Mouse (Mus musculus) heart, postnatal 36 days (tissue): ENCODE results near the gene Btnl1. TPM values are rescaled to one million over a fixed set of nuclear protein-coding genes. Genes with fewer than 3 reads are reported as not detected.

ENCODE experiments used
- DNase-seq, 2 experiments: peaks; one replicate each; pipeline ENCODE4 v3.0.0; 2021 to 2022
- intact Hi-C: fragments of 180-260 bp; cut with DNase I; formaldehyde crosslinking; loops from one replicate; pipeline ENCODE4 v1.15.1; 2025
- total RNA-seq, 2 experiments: library from RNA; stranded (reverse); gene quantifications; 2 replicates each; pipeline ENCODE4 v1.2.3; 2021

Btnl1 gene
- total RNA-seq, 2 experiments from 2014 or later: not detected

GRCm38 (mm10) chr17:34381876-34382275, 4.9 kb downstream of the Btnl1 start:
- intact Hi-C loops: no loop called here
- no peak for DNase-seq

- intact Hi-C loops: no loop called here
- peak in 1 of 2 experiments; percentile 23 for DNase-seq
These were observed 6.3 kb downstream of the Btnl1 start for GRCm38 (mm10) chr17:34383212-34383611.

GRCm38 (mm10) chr17:34384699-34385098, 7.8 kb downstream of the Btnl1 start:
- intact Hi-C loops: no loop called here
- no peak for DNase-seq

GRCm38 (mm10) chr17:34386656-34387055, 9.7 kb downstream of the Btnl1 start:
- no peak for DNase-seq
- intact Hi-C loops: no loop called here

GRCm38 (mm10) chr17:34388513-34388912, 11.6 kb downstream of the Btnl1 start:
- intact Hi-C loops: loop anchor here (2.0 kb wide), 1 partner anchor 22 kb away; no protein-coding TSS in a partner anchor
- DNase-seq: peak in 1 of 2 experiments; percentile 41

- no peak for DNase-seq
- intact Hi-C loops: no loop called here
These were observed 14.6 kb downstream of the Btnl1 start for GRCm38 (mm10) chr17:34391507-34391906.

- intact Hi-C loops: no loop called here
- peak; percentile 15 to 38 for DNase-seq
These were observed 15.4 kb downstream of the Btnl1 start for GRCm38 (mm10) chr17:34392321-34392720.

GRCm38 (mm10) chr17:34397357-34397756, 20.4 kb downstream of the Btnl1 start:
- DNase-seq: no peak
- intact Hi-C loops: no loop called here

- intact Hi-C loops: no loop called here
- peak; percentile 42 to 44 for DNase-seq
These were observed 21.3 kb downstream of the Btnl1 start for GRCm38 (mm10) chr17:34398058-34398710.

- intact Hi-C loops: no loop called here
- peak; percentile 75 for DNase-seq
These were observed 21.9 kb downstream of the Btnl1 start, which contains the start of gene BC051142 for GRCm38 (mm10) chr17:34398711-34399393. Gene BC051142, plus strand, starts transcription at chr17:34398820.

- no peak for DNase-seq
These were observed 22.4 kb downstream of the Btnl1 start for GRCm38 (mm10) chr17:34399394-34399715.

GRCm38 (mm10) chr17:34411117-34411516, 34.2 kb downstream of the Btnl1 start:
- peak; percentile 50 to 56 for DNase-seq
- intact Hi-C loops: loop anchor here (2.0 kb wide), 1 partner anchor 22 kb away; no protein-coding TSS in a partner anchor

More at GRCm38 (mm10) chr17:34399394-34399715, 22.4 kb downstream of the Btnl1 start:
- intact Hi-C loops: no loop called here

- no peak for DNase-seq
- intact Hi-C loops: no loop called here
These were observed 43.1 kb downstream of the Btnl1 start for GRCm38 (mm10) chr17:34420014-34420413.

GRCm38 (mm10) chr17:34427597-34427996, 50.7 kb downstream of the Btnl1 start:
- intact Hi-C loops: no loop called here

More at GRCm38 (mm10) chr17:34427597-34427996, 50.7 kb downstream of the Btnl1 start:
- DNase-seq: no peak

Other genes with a start within 250 kb of the Btnl1 start
- gene H2-DMb2, start 233.8 kb upstream of the Btnl1 start, total RNA-seq: 1 to 10 TPM; 1.3 to 1.7 TPM
- 1 to 10 TPM; 1.5 to 2.9 TPM for gene H2-DMb1, start 224.1 kb upstream of the Btnl1 start, total RNA-seq
- gene Tap1, start 189.6 kb upstream of the Btnl1 start, total RNA-seq: 1 to 10 TPM; 4.1 to 7.0 TPM
- gene Psmb9, start 189.4 kb upstream of the Btnl1 start, total RNA-seq: 10 to 100 TPM in 1 of 2 experiments, 1 to 10 TPM in 1; 7.5 to 10.6 TPM
- 10 to 100 TPM; 11.4 to 15.1 TPM for gene Psmb8, start 179.4 kb upstream of the Btnl1 start, total RNA-seq
- gene Tap2, start 173.6 kb upstream of the Btnl1 start, total RNA-seq: 10 to 100 TPM; 23.6 to 24.6 TPM
- under 1 TPM; 0.83 to 0.84 TPM for gene H2-Ob, start 138.2 kb upstream of the Btnl1 start, total RNA-seq
- 10 to 100 TPM; 14.8 to 32.7 TPM for gene H2-Ab1, start 119.4 kb upstream of the Btnl1 start, total RNA-seq
- 10 to 100 TPM; 21.8 to 44.6 TPM for gene H2-Aa, start 89.3 kb upstream of the Btnl1 start, total RNA-seq
- gene H2-Eb1, start 71.3 kb upstream of the Btnl1 start, total RNA-seq: 10 to 100 TPM; 20.6 to 43.5 TPM
- gene H2-Eb2, start 51.5 kb upstream of the Btnl1 start, total RNA-seq: not detected
- gene Btnl2, start 22.3 kb upstream of the Btnl1 start, total RNA-seq: under 1 TPM; 0.58 to 0.92 TPM
- not detected for gene BC051142, start 21.7 kb downstream of the Btnl1 start, total RNA-seq
- gene Btnl4, start 100.2 kb downstream of the Btnl1 start, total RNA-seq: not detected
- not detected for gene Btnl6, start 140.2 kb downstream of the Btnl1 start, total RNA-seq
- 10 to 100 TPM; 33.0 to 48.6 TPM for gene Notch4, start 187.1 kb downstream of the Btnl1 start, total RNA-seq
- 1 to 10 TPM; 4.7 to 4.8 TPM for gene Gpsm3, start 212.7 kb downstream of the Btnl1 start, total RNA-seq
- gene Pbx2, start 214.1 kb downstream of the Btnl1 start, total RNA-seq: 10 to 100 TPM; 18.0 to 19.6 TPM
- under 1 TPM; 0.24 to 0.47 TPM for gene Ager, start 220.7 kb downstream of the Btnl1 start, total RNA-seq
- gene Rnf5, start 226.6 kb downstream of the Btnl1 start, total RNA-seq: 10 to 100 TPM; 35.7 to 37.1 TPM
- 10 to 100 TPM; 61.2 to 70.5 TPM for gene Agpat1, start 227.1 kb downstream of the Btnl1 start, total RNA-seq
- gene Egfl8, start 238.8 kb downstream of the Btnl1 start, total RNA-seq: 1 to 10 TPM; 1.5 to 2.5 TPM